Mouse (Mus musculus) neural tube, embryonic 14.5 days (tissue): Measurements from ENCODE around the gene Wdfy3. TPM values are rescaled to one million over a fixed set of nuclear protein-coding genes. Genes with fewer than 3 reads are reported as not detected.

ENCODE experiments used
- ATAC-seq: fragments of 200-750 bp; cut with Nextera tagmentation; 2 replicates; pipeline ENCODE4 v1.8.0; 2017; ENCODE audit warnings: low read depth, mild to moderate bottlenecking, moderate TSS enrichment, moderate library complexity
- H3K27ac ChIP-seq: fragments of 300-500 bp; sonication (generic); 2 replicates; pipeline ENCODE4 v1.5.1; 2014; ENCODE audit warnings: low read depth, mild to moderate bottlenecking, control low read depth, low read length, moderate library complexity, mixed read lengths
- H3K27me3 ChIP-seq: fragments of 300-500 bp; sonication (generic); 2 replicates; pipeline ENCODE4 v1.6.1; 2014; ENCODE audit warnings: low read length; ENCODE audit not compliant: control insufficient read depth, insufficient read depth
- H3K36me3 ChIP-seq: fragments of 300-500 bp; sonication (generic); 2 replicates; pipeline ENCODE4 v1.6.1; 2014; ENCODE audit warnings: low read length, mixed read lengths; ENCODE audit not compliant: control insufficient read depth, insufficient read depth
- H3K4me1 ChIP-seq: fragments of 300-500 bp; sonication (generic); 2 replicates; pipeline ENCODE4 v1.6.1; 2014; ENCODE audit warnings: low read length; ENCODE audit not compliant: control insufficient read depth, insufficient read depth
- H3K4me2 ChIP-seq: fragments of 300-500 bp; sonication (generic); 2 replicates; pipeline ENCODE4 v1.6.1; 2014; ENCODE audit warnings: mild to moderate bottlenecking, low read depth, low read length, control low read depth
- H3K4me3 ChIP-seq: fragments of 300-500 bp; sonication (generic); 2 replicates; pipeline ENCODE4 v1.5.1; 2014; ENCODE audit warnings: low read depth, low read length, control low read depth, mixed read lengths
- H3K9ac ChIP-seq: fragments of 300-500 bp; sonication (generic); replicated peaks from 2 replicates; pipeline ENCODE4 v1.6.1; 2014; ENCODE audit warnings: low read depth, mild to moderate bottlenecking, control low read depth, low read length, mixed read lengths
- H3K9me3 ChIP-seq: fragments of 300-500 bp; sonication (generic); 2 replicates; pipeline ENCODE4 v1.6.1; 2016; ENCODE audit warnings: low read length; ENCODE audit not compliant: control insufficient read depth
- WGBS: fragments of 180-500 bp; shearing (Covaris S2); extraction: QIAGEN DNeasy Blood & Tissue Kit; methylation state at CpG from one replicate; pipeline ENCODE4 v1.1.7; 2014; 5-methylcytosine and 5-hydroxymethylcytosine counted together
- polyA plus RNA-seq: library from polyadenylated mRNA; unstranded; fragments of >200 nt; fragmentation: Nextera tagmentation; extraction: Ambion mirVana; gene quantifications from 2 replicates; pipeline ENCODE4 v1.2.1, GENCODE M21; 2014

Gene Wdfy3
- polyA plus RNA-seq, 1 experiment from 2014 or later = 34.9 TPM

- ATAC-seq = peak; percentile 77; the same call in 1 of the 2 replicates
- H3K4me3 ChIP-seq = no peak overlapping the region
- WGBS = 64% methylated on average over 8 of the region's 8 CpGs
These were observed 55.5 kb downstream of the Wdfy3 start for GRCm38 (mm10) chr5:102014235-102014634.

GRCm38 (mm10) chr5:102013781-102014180 is 55.9 kb downstream of the Wdfy3 start:
- peak; percentile 19; the same call in 1 of the 2 replicates for ATAC-seq
- 88% methylated on average over 7 of the region's 7 CpGs for WGBS

More at GRCm38 (mm10) chr5:102014235-102014634, 55.5 kb downstream of the Wdfy3 start:
- Histone ChIP-seq H3K27me3 (no peaks in the 10 kb centered on the region), H3K9ac (no peak overlapping the region), H3K36me3 (no peaks in the 10 kb centered on the region), H3K27ac (peak overlapping the region; percentile 53; the same call in 1 of the 2 replicates), H3K4me1 (no peaks in the 10 kb centered on the region), H3K4me2 (no peak overlapping the region), H3K9me3 (no peaks in the 10 kb centered on the region)

GRCm38 (mm10) chr5:102010961-102011360 is 58.8 kb downstream of the Wdfy3 start:
- H3K27ac ChIP-seq = no peak overlapping the region
- H3K4me2 ChIP-seq = no peak overlapping the region
- no peaks in the 10 kb centered on the region for H3K27me3 ChIP-seq
- no peak overlapping the region for H3K4me3 ChIP-seq
- H3K9ac ChIP-seq = no peak overlapping the region
- no peaks in the 10 kb centered on the region; the same call in 1 of the 2 replicates for H3K36me3 ChIP-seq
- no peaks in the 10 kb centered on the region for H3K9me3 ChIP-seq
- ATAC-seq = no peak
- H3K4me1 ChIP-seq = no peaks in the 10 kb centered on the region
- WGBS = 94% methylated on average over 2 of the region's 2 CpGs

More at GRCm38 (mm10) chr5:102013781-102014180, 55.9 kb downstream of the Wdfy3 start:
- Histone ChIP-seq H3K9ac (no peak overlapping the region), H3K27me3 (no peaks in the 10 kb centered on the region), H3K4me3 (no peak overlapping the region), H3K4me1 (no peaks in the 10 kb centered on the region), H3K27ac (peak overlapping the region; percentile 53; the same call in 1 of the 2 replicates), H3K4me2 (no peak overlapping the region), H3K9me3 (no peaks in the 10 kb centered on the region), H3K36me3 (no peaks in the 10 kb centered on the region)

- H3K36me3 ChIP-seq = no peaks in the 10 kb centered on the region; the same call in 1 of the 2 replicates
- ATAC-seq = no peak
- 90% methylated on average over 6 of the region's 6 CpGs for WGBS
- H3K4me3 ChIP-seq = no peak overlapping the region
- no peaks in the 10 kb centered on the region for H3K9me3 ChIP-seq
- no peak overlapping the region for H3K9ac ChIP-seq
- H3K4me2 ChIP-seq = no peak overlapping the region
- no peaks in the 10 kb centered on the region for H3K27me3 ChIP-seq
- no peak overlapping the region for H3K27ac ChIP-seq
- no peaks in the 10 kb centered on the region for H3K4me1 ChIP-seq
These were observed 60.1 kb downstream of the Wdfy3 start for GRCm38 (mm10) chr5:102009606-102010005.

GRCm38 (mm10) chr5:102008712-102009111 is 61.0 kb downstream of the Wdfy3 start:
- ATAC-seq = no peak
- Histone ChIP-seq H3K4me1 (no peaks in the 10 kb centered on the region), H3K27ac (no peak overlapping the region), H3K9ac (no peak overlapping the region), H3K36me3 (no peaks in the 10 kb centered on the region; the same call in 1 of the 2 replicates), H3K27me3 (no peaks in the 10 kb centered on the region), H3K4me3 (no peak overlapping the region), H3K4me2 (no peak overlapping the region), H3K9me3 (no peaks in the 10 kb centered on the region)
- 93% methylated on average over 7 of the region's 7 CpGs for WGBS

- WGBS = 96% methylated on average over 6 of the region's 6 CpGs
- no peaks in the 10 kb centered on the region; the same call in 1 of the 2 replicates for H3K36me3 ChIP-seq
These were observed 63.3 kb downstream of the Wdfy3 start for GRCm38 (mm10) chr5:102006218-102006941.

GRCm38 (mm10) chr5:102003371-102003770 is 66.3 kb downstream of the Wdfy3 start:
- Histone ChIP-seq H3K4me3 (no peak overlapping the region), H3K36me3 (no peaks in the 10 kb centered on the region; the same call in 1 of the 2 replicates), H3K9ac (no peak overlapping the region), H3K27me3 (no peaks in the 10 kb centered on the region), H3K9me3 (no peaks in the 10 kb centered on the region), H3K27ac (no peak overlapping the region), H3K4me2 (no peak overlapping the region), H3K4me1 (no peaks in the 10 kb centered on the region)
- no peak for ATAC-seq
- whole genome bisulfite sequencing = 88% methylated on average over 3 of the region's 3 CpGs

More at GRCm38 (mm10) chr5:102006218-102006941, 63.3 kb downstream of the Wdfy3 start:
- H3K4me3 ChIP-seq = no peak overlapping the region
- no peak overlapping the region for H3K27ac ChIP-seq
- H3K4me2 ChIP-seq = no peak overlapping the region
- H3K9ac ChIP-seq = no peak overlapping the region
- no peak for ATAC-seq
- H3K4me1 ChIP-seq = no peaks in the 10 kb centered on the region
- H3K27me3 ChIP-seq = no peaks in the 10 kb centered on the region
- no peaks in the 10 kb centered on the region for H3K9me3 ChIP-seq

- ATAC-seq = no peak
- no peaks in the 10 kb centered on the region for H3K4me1 ChIP-seq
- no peak overlapping the region for H3K4me3 ChIP-seq
- 86% methylated on average over 8 of the region's 8 CpGs for WGBS
- no peak overlapping the region for H3K27ac ChIP-seq
- H3K9me3 ChIP-seq = no peaks in the 10 kb centered on the region
- no peak overlapping the region for H3K9ac ChIP-seq
- H3K36me3 ChIP-seq = no peaks in the 10 kb centered on the region; the same call in 1 of the 2 replicates
- H3K4me2 ChIP-seq = no peak overlapping the region
- H3K27me3 ChIP-seq = no peaks in the 10 kb centered on the region
These were observed 68.7 kb downstream of the Wdfy3 start for GRCm38 (mm10) chr5:102001026-102001425.

GRCm38 (mm10) chr5:101998971-101999370 is 70.8 kb downstream of the Wdfy3 start:
- H3K4me1 ChIP-seq = no peaks in the 10 kb centered on the region
- H3K27me3 ChIP-seq = no peaks in the 10 kb centered on the region
- H3K4me3 ChIP-seq = no peak overlapping the region
- no peak overlapping the region for H3K27ac ChIP-seq
- H3K9ac ChIP-seq = no peak overlapping the region
- ATAC-seq = no peak
- H3K9me3 ChIP-seq = no peaks in the 10 kb centered on the region
- 58% methylated on average over 6 of the region's 6 CpGs for WGBS
- no peak overlapping the region for H3K4me2 ChIP-seq
- no peaks in the 10 kb centered on the region for H3K36me3 ChIP-seq
